Mouse (Mus musculus) lung, postnatal 10 days (tissue): ENCODE measurements around the gene Angptl8.

Source experiments
- DNase-seq: peaks from one replicate; pipeline ENCODE4 v3.0.0; 2021

Gene Angptl8

DNA sequence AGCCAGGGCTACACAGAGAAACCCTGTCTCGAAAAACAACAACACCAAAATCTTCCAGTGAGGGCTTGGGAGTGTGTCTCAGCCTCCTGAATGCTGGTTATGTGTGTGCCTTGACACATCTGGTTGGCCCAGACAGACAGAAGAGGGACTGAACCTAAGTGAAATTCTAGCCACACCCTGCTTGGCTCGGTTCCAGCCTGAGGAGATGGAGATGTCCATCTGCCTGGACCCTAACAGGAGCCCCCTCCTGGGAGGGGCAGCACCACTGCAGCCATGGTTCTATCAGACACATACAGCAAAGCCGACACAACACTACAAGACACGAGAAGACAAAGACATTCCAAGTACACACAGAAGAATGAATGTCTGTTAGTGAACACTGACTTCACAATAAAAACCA, 17.2 kb upstream of the Angptl8 start:
- no peak for DNase-seq

DNA sequence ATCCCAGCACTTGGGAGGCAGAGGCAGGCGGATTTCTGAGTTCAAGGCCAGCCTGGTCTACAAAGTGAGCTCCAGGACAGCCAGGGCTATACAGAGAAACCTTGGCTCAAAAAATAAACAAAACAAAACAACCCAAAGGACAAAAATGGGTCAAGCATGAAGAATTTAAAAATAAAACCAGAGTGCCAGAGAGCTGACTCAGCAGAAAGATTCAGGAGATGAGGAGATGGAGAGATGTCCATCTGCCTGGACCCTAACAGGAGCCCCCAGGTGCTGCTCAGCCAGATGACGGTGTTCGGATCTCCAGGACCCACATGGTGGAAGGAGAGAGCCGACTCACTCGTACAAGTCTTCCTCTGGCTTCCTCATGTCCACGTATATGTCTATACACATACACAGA, 16.7 kb upstream of the Angptl8 start:
- DNase-seq, result no peak

DNA sequence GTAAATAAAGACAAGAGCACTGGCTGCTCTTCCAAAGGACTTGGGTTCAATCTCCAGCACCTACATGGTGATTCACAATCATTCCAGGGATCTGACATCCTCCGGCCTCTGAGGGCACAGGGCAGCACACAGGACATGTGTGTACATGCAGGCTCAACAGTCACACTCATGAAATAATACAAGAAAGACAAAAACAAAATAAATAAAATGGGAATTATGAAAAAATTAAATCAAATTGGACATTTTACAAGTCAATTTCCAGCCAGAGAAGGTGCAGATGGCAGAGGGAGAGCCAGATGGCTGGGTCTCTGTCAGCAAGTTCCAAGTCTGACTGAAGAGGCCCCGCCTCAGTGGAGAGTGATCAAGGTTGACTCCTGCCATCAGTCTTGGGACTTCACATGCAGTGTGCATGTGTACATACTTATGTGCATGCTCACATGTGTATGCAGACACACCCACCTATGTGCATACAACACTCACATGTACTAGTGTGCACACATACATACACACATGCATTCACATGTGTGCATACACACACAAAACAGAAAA, 16.1 kb upstream of the Angptl8 start:
- DNase-seq, result no peak

DNA sequence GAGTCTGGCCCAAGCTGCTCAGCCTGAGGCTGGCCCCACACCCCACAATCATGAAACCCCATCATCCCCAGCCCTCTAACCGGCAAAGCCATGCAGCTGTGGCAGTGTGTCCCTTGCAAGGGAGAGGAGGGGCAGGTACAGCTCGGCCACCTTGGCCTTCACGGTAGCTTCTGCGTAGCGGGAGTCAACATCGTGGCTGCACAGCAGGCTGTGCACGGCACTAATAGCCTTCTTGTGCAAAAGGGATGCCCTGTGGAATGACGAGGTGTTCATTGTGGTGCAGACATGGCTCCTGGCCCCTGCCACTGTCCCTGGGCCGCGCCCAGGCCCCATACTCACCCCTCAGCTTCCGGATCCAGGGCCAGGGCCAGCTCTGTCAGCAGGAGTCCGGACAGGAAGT, 15.1 kb upstream of the Angptl8 start:
- DNase-seq, result no peak

DNA sequence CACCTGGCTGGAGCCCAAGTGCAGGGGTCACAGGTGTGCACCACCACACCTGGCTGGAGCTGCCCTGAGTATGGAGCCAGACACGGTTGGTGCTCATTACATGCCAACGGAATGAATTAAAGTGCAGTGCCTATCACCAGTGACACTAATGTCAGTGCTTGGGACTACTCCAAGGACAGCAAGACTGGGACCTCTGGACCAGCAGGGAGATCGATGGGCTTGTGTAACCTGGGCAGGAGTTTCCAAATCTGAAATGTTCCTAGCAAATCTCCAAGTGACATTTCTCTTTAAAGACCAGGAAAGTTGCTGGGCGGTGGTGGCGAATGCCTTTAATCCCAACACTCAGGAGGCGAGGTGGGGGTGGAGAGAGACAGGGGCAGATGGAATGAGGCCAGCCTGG, 12.6 kb upstream of the Angptl8 start:
- no peak for DNase-seq

DNA sequence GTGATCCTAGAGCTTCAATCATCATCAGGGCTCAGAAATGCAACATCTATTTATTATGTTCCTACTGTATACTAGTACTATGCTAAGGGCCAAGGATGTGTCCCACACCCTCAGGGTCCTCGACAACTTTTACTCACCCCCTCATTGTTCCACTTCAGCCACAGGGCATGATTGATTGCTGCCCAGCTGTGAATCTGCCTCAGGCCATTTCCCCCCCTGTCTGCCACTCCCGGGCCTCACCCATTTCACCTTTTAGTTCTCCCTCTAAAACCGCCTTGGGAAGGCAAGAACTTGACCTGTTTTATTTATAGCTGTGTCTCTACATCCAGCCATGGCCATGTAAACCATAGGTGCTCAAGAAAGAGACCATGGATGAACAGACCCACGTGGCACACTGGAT, 11.4 kb upstream of the Angptl8 start:
- no peak for DNase-seq

DNA sequence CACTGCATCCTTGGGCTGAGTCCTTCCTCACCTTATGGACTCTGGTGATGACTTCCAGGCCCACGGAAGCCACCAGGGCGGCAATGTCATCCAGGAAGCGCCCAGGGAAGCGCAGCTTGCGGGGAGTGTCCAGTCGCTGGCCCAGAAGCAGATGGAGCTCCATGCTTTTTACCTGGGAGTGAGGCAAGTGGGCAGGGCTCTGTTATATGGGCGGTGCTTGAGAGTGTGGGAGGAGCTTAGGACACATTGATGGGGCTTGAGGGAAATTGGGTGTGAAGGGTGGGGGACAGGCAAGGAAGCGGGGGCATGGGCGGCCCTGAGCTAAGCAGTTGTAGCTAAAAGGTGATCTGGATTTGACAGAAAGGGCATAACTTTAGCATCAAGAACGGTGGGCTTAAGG, 10.9 kb upstream of the Angptl8 start:
- DNase-seq, result no peak

DNA sequence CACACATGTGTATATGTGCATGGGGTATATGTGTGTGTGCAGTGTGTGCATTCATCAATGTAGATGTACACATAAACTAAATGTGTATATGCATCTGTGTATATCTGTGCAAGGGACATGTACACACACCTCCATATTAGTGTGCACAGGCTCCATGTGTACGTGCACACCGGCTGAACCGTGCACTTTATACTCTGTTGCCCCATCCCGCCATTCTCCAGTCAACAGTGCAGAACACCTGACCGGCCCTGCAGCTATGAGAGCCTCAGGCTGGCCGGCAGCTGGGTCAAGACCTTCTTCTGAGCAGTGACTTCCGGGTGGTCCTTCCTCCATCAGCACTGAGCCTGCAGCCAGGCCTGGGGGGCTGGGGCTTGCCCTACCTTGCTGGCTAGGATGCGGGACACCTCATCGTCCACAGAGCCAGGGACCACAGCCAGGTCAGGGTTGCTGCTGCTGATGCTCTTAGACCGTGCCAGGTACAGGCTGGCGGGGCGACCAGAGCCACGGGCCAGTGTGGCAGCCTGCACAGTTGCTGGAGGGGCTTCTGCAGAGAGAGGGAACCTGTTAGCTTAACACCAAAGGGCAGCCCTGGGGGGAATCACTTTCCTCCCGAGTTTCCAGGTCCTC, 5.4 kb upstream of the Angptl8 start:
- DNase-seq, result no peak

DNA sequence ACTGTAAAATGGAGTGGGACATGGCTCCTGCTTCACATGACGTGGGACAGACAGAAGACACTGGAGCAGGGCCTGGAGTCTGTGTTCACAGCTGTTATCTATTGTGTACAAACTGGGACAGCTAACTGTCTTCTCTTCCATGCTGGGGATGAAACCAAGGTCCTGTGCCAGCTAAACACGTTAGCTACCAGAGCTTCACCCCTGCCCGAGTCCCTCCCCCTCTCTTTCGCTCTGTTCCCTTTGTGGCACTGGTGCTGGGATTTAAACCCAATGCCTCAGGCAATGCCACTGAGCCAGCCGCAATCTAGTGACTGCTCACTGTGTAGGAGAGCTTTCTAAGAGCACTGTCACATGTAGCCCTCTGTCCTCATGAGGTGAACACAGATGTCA, 4.9 kb upstream of the Angptl8 start:
- DNase-seq, result no peak

DNA sequence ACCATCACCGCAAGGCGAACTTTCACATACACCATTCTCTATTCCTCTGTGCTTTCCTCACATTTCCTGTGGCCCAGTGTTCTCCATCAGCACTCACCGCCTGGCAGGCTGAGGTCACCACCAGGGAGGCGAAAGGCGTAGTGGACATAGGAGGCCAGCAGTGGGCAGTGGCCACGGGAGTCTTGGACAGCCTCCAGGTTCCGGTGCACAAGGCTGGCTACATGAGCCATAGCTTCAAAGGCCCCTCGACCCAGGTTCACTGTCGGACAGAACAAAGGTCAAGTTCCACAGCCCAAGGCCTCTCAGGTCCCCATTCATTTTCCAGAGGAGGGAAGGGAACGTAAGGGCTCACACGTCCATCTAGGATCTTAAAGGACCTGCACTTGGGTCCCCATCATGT, 4.4 kb upstream of the Angptl8 start:
- DNase-seq, result no peak

DNA sequence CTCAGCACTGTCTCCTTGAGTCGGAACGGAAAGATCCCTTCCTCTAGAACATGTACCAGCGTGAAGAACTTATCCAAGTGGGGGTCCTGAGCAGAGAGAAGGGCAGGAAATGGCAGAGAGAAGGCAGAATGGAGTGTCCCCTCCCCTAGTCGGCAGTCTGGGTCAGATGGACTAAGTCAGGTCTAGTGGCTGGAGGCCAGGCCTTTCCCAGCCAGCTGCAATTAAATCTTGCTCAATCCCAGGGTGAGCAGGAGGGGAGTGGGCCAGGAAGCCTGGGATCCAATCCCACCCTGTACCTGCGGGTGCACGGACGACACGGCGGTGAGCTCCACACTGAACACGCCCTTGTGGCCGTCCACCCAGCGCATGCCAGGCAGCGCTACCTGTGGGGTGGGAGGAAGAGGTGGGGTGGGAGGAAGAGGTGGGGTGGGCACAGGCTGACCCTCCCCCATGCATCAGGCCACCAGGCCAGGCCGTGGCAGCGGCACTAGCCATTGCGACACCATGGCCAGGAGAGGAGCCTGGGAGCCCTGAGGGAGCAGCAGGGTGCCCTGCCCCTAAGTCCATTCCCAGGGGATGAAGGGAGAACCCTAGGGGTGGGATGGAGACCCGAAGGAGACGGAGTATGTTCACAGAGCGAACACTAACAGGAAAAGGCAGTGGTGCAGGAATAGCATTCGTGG, 3.6 kb upstream of the Angptl8 start:
- peak; percentile 49 for DNase-seq

DNA sequence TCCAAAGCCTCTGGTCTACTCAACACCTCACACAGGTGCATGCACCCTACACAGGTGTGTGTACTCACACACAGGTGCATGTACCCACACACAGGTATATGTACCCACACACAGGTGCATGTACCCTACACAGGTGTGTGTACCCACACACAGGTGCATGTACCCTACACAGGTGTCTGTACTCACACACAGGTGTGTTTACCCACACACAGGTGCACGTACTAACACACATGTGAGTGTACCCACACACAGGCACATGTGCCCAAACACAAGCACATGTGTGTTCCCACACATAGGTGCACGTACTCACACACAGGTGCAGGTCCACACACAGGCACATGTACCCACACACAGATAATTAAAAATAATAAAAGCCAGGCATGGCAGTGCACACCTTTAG, 2.4 kb downstream of the Angptl8 start:
- no peak for DNase-seq

DNA sequence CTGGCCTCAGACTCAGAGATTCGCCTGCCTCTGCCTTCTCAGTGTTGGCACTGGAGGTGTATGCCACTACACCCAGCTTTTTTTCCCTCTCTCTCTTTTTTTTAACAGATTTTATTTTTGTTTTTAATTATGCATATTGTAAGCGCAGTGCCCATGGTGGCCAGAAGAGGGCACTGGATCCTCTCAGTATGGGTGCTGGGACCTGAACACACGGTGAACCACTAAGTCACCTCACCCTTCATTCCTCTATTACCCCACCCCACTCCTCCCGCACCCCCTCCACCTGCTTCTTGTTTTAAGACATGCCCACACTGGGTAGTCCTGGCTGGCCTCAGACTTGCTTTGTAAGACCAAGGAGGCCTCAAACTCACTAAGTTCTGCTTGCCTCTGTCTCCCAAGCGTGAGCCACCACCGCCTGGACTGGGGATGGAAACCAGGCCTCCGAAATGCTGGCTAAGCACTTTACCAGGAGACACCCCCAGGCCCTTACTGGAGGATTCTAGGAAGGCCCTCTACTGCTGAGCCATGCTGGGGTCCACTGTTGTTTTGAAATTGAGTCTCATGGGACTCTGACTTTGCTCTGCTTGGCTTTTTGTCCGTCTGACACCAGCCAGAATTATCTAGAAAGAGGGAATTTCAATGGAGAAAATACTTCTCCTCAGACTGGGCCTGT, 4.9 kb downstream of the Angptl8 start:
- DNase-seq, result peak; percentile 65

DNA sequence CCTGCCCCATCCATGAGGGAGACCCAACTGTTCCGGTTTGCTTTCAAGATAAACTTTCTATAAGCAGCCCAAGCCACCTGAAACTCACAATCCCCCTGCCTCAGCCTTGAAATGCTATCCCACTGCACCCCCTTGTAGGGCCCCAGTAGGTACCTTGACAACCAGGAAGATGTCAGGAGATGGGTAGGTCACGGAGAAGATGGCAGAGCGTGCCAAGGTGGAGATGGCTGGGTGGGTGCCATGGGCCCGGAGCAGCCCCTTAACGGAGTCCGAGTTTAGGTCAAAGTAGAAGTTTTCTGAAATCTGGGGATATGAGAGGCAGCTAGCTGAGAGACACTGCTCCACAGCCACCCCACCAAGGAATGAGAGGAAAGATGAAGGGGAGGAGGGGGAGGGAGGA, 6.0 kb downstream of the Angptl8 start:
- no peak for DNase-seq

DNA sequence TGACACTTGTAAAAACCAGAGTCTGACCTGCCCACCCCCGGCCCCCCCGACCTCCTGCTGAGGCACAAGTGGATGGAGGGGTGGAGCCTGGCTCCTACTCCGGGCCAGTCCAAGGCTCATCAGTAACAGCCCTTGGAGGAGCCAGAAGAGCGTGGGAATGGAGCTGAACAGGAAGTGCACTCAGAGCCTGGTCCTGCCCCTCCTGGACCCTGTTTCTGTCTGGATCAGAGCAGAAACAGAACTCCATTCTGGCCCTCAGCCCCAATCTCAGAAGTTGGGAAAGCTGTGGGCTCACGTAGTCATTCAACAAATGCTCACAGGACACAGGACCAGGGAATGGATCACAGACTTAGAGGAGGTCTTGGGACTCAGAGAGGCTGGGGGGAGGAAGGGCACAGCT, 7.1 kb downstream of the Angptl8 start:
- DNase-seq, result peak; percentile 88

DNA sequence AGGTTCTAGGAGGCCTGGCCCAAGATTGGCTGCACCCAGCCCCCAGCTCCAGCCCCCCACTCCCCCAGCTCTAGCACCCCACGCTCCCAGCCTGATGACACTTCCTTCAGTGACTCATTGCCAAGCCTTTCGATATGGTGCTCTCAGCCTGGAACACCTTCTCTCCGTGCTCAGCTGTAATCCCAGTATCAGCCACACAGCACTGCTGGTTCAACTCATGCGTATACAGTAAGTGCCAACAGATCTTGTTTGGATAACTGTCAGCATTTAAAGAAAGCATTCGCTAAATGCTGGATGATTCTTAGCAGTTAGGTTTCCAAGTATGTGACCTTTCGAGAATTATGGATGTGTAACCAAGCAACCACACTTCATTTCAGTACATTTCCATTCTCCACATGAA, 7.8 kb downstream of the Angptl8 start:
- DNase-seq, result no peak

DNA sequence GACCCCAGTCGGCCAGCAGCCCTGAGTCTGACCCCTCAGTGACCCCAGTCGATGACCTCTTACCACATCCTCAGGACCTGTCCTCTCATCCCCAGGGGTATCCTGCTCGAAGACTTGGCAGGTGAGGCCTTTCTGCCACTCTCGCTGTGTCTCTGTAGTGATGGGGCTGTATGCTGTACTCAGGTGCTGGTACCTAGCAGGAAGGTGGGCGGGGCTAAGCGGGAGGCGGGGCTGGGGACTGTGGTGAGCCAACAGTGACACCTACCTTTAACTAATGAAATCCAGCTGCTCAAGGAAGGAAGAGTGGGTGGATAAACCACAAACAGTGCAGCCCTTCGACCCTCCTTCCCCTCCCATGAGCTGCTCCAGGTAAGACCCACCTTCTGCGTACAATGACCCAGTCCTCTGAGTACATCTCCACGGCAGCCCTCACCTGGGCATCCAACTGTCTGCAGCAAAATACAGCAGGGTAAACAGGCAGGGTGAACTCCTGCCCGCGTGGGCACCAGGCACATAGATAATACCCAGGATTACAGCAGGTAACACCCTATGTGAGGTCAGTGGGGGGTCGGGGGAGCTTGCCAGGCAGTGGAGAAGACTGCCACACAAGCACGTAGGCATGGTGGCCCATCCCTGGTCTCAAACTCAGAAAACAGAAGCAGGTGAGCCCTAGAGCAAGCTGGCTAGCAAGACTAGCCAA, 10.2 kb downstream of the Angptl8 start:
- peak; percentile 64 for DNase-seq

DNA sequence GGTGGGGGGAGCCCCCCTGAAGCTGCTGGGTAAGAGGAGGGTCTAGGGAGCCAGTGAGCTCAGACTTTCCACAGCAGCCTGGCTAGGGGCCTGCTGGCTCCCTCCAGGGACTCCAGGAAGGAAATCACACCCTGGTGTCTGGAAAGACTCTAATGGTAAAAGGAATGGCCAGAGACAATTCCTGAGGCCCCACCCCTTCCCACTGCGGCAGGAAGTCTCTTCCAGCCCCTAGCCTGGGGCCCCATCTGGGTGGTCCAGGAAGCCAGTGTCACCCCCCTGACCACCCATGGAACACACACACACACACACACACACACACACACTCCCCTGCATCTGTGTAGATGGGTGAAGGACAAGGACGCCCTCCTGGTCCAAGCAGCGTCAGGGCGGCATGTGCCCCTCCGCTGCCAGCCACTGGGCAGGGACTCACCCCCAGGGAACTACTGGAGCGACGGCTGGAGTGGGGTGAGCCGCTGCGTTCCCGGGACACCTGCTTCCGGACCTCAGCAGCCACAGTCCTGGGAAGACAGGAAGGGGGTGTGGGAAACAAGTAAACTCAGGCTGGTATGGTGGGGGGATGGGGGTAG, 11.5 kb downstream of the Angptl8 start:
- peak; percentile 94 for DNase-seq

DNA sequence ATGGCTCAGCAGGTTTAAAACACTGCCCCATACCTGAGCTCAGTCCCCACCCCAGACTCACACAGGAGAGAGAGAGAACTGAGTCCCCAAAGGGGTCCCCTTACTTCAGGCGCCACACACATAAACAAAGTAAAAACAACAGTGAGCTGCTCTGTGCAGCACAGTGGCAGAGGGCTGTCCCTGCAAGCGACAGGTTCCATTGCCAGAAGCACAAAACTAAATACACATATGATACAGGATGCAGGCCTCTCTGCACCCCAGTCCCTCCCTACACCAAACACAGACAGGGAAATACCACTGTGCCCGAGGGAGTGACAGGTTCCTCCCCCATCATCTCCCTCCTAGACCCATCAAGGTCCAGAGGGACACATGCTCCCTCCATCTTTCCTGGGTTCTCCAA, 12.1 kb downstream of the Angptl8 start:
- peak; percentile 62 for DNase-seq

DNA sequence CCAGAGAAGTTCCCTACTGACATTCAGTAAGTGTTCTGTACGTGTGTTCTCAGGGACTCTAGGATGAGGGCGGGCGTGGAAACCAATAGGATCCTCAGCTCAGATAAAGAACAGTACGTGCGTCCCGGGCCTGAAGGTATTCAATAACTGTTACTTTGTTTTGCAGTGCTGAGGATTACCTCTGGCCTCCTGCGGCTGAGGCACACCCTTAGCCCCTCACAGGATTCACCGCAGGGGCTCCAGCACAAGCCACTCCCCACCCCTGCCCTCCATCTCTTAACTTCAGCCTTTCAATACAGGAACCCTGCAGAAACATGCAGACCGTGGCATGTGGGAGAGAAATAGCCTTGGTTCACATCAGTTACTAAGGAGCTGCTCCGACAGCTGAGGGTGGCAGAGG, 12.6 kb downstream of the Angptl8 start:
- no peak for DNase-seq

DNA sequence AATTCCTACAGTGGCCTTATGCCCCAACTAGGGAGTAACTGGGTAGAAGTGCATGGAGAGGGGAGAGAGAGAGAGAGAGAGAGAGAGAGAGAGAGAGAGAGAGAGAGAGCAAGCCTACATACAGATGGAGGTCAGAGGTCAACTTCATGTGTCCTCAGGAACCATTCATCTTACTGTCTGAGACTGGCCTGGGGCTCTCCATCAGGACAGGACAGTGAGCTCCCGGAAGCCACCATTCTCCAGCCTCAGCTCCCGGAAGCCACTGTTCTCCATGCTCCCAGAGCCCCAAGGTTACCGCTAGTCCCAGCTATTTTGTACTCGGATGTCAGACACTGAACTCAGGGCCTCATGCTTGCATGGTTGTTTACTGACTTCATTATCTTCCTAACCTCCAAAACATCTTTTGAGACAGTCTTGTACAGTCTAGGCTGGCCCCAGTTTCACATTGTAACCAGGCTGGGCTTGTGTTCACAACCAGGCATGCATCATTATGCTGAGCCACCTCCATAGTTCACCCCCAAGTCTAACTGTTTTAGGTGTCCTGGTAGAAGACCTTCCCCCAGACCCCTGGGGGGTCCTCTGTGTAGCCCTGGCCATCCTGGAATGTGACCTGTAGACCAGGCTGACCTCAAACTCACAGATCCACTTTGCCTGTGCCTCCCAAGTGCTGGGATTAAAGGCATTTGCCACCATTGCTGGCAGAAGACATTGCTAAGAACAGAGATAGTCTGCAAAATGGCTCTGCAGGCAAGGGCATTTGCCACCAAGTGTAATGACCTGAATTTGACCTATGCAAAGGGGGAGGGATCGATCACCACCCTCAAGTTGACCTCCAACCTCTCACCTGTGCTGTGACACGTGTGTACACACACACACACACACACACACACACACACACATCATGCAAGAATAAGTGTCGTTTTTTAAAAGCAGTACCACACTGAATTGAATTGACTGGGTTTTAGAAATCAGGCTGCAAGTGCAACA, 14.7 kb downstream of the Angptl8 start:
- no peak for DNase-seq

DNA sequence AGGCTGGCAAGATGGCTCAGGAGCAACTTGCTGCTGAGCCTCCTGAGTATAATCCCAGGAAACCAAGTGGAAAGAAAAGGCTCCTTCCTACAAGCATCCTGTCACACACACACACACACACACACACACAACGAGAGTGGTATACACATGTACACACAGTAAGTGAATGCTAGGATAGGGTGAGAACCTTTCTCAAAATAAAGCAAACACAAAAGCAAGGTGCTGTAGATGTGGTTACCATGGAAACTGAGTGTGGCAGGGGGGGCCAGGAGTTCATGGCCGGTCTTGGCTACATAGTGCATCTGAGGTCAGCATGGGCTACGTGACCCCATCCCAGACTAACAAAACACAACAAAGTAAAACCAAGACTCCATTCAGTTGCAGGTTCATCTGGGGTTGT, 15.8 kb downstream of the Angptl8 start:
- DNase-seq, result no peak
